In genomic region chr14:73292434-73292833, GRCm38 (mm10) we compare ENCODE assay signal across 18 mouse cellular contexts. TPM values are rescaled to one million over a fixed set of nuclear protein-coding genes. Genes with fewer than 3 reads are reported as not detected.
A peak's percentile ranks its signal among the peaks of the same experiment; 100 is the strongest.
DNase-seq lines count a peak whose midpoint lies in the region; ATAC-seq and TF ChIP-seq lines count a peak whose summit lies in the region.
"Had no signal": no experiment of that assay in that cellular context is flagged by ENCODE, and none has a peak within 500 bp of the region (broad histone marks: within the 10 kb centered on the region; RNA-seq: fewer than 3 reads in every experiment).

No protein-coding gene starts in this region.

- H3K9ac ChIP-seq in forebrain, embryonic 14.5 days (ENCODE audit: low read length) = no peak overlapping the region
- H3K9ac ChIP-seq in forebrain, embryonic 13.5 days = no peak overlapping the region
- H3K9ac ChIP-seq in forebrain, postnatal 0 days = no peak overlapping the region
- H3K9ac ChIP-seq in forebrain, embryonic 12.5 days = no peak overlapping the region
- no peak overlapping the region for H3K9ac ChIP-seq in neural tube, embryonic 13.5 days
- H3K9ac ChIP-seq in neural tube, embryonic 15.5 days (replicated peaks) = no peak overlapping the region
- H3K9ac ChIP-seq: embryonic facial prominence, embryonic 13.5 days had no signal

- no peaks in the 10 kb centered on the region for H3K9me3 ChIP-seq in forebrain, embryonic 14.5 days (replicated peaks; ENCODE audit: control insufficient read depth, low read length)
- H3K9me3 ChIP-seq in forebrain, embryonic 13.5 days (replicated peaks) = no peaks in the 10 kb centered on the region
- H3K9me3 ChIP-seq in forebrain, postnatal 0 days (ENCODE audit: low read length) = no peaks in the 10 kb centered on the region
- no peaks in the 10 kb centered on the region for H3K9me3 ChIP-seq in forebrain, embryonic 12.5 days
- H3K9me3 ChIP-seq in neural tube, embryonic 13.5 days = no peaks in the 10 kb centered on the region
- no peaks in the 10 kb centered on the region for H3K9me3 ChIP-seq in neural tube, embryonic 15.5 days (replicated peaks)
- H3K9me3 ChIP-seq: embryonic facial prominence, embryonic 13.5 days had no signal

- no peak overlapping the region for H3K4me3 ChIP-seq in forebrain, embryonic 14.5 days (ENCODE audit: low read depth, low read length)
- no peak overlapping the region for H3K4me3 ChIP-seq in forebrain, embryonic 13.5 days
- no peak overlapping the region for H3K4me3 ChIP-seq in forebrain, postnatal 0 days (ENCODE audit: low read depth, low read length)
- no peak overlapping the region for H3K4me3 ChIP-seq in forebrain, embryonic 12.5 days (replicated peaks)
- H3K4me3 ChIP-seq in neural tube, embryonic 13.5 days = no peak overlapping the region
- no peak overlapping the region for H3K4me3 ChIP-seq in neural tube, embryonic 15.5 days (replicated peaks)
- H3K4me3 ChIP-seq: embryonic facial prominence, embryonic 13.5 days had no signal

- peak; percentile 22 for DNase-seq in forebrain, embryonic 14.5 days (ENCODE audit: low spot score)
- no peak for DNase-seq in forebrain, postnatal 0 days
- no peak for DNase-seq in neural tube, embryonic 10.5 days (ENCODE audit: extremely low spot score, low spot score)
- DNase-seq in spleen, postnatal 14 days (ENCODE audit: low spot score in 2 of 2) = no peak
- DNase-seq: adrenal gland, adult 2 months; adrenal gland, postnatal 10 days; adrenal gland, postnatal 25 days; cerebellum, adult 11-12 months; cerebellum, adult 2 months; cerebellum, adult 9-10 months; cerebellum, postnatal 10 days; cerebellum, postnatal 25 days had no signal

- no peak for ATAC-seq in forebrain, embryonic 14.5 days
- no peak for ATAC-seq in forebrain, embryonic 13.5 days
- peak; percentile 32; the same call in 1 of the 2 replicates for ATAC-seq in forebrain, postnatal 0 days
- no peak for ATAC-seq in forebrain, embryonic 12.5 days (ENCODE audit: low FRiP score)
- peak; percentile 63; the same call in 1 of the 2 replicates for ATAC-seq in neural tube, embryonic 13.5 days (ENCODE audit: low read depth)
- peak; percentile 38; the same call in 1 of the 2 replicates for ATAC-seq in neural tube, embryonic 15.5 days (ENCODE audit: low FRiP score)

- peaks cover 11% of the 10 kb centered on the region; the same call in 1 of the 2 replicates for H3K36me3 ChIP-seq in forebrain, embryonic 14.5 days (ENCODE audit: control insufficient read depth, insufficient read depth, low read length)
- H3K36me3 ChIP-seq in forebrain, embryonic 13.5 days (ENCODE audit: poor library complexity, severe bottlenecking) = peaks cover 14% of the 10 kb centered on the region
- H3K36me3 ChIP-seq in forebrain, postnatal 0 days (ENCODE audit: insufficient read depth) = 0 out of 2 replicates have a peak, but pooled peaks cover 3% of the 10 kb centered on the region
- H3K36me3 ChIP-seq in forebrain, embryonic 12.5 days (replicated peaks) = peaks cover 4% of the 10 kb centered on the region; the same call in 1 of the 2 replicates
- H3K36me3 ChIP-seq in neural tube, embryonic 13.5 days = peaks cover 15% of the 10 kb centered on the region
- 0 out of 2 replicates have a peak, but pooled peaks cover 3% of the 10 kb centered on the region for H3K36me3 ChIP-seq in neural tube, embryonic 15.5 days

- no peaks in the 10 kb centered on the region for H3K27me3 ChIP-seq in forebrain, embryonic 14.5 days (replicated peaks; ENCODE audit: control insufficient read depth, insufficient read depth, low read length)
- no peaks in the 10 kb centered on the region for H3K27me3 ChIP-seq in forebrain, embryonic 13.5 days
- no peaks in the 10 kb centered on the region for H3K27me3 ChIP-seq in forebrain, postnatal 0 days (ENCODE audit: insufficient read depth, low read length)
- no peaks in the 10 kb centered on the region for H3K27me3 ChIP-seq in forebrain, embryonic 12.5 days
- no peaks in the 10 kb centered on the region for H3K27me3 ChIP-seq in neural tube, embryonic 13.5 days
- H3K27me3 ChIP-seq in neural tube, embryonic 15.5 days (replicated peaks) = no peaks in the 10 kb centered on the region
- H3K27me3 ChIP-seq: embryonic facial prominence, embryonic 13.5 days had no signal

- no peak overlapping the region for H3K27ac ChIP-seq in forebrain, embryonic 14.5 days (ENCODE audit: low read depth, low read length)
- H3K27ac ChIP-seq in forebrain, embryonic 13.5 days = no peak overlapping the region
- no peak overlapping the region for H3K27ac ChIP-seq in forebrain, postnatal 0 days (ENCODE audit: low read depth, low read length)
- no peak overlapping the region for H3K27ac ChIP-seq in forebrain, embryonic 12.5 days
- H3K27ac ChIP-seq in neural tube, embryonic 13.5 days (replicated peaks) = no peak overlapping the region
- H3K27ac ChIP-seq in neural tube, embryonic 15.5 days (replicated peaks) = no peak overlapping the region
- H3K27ac ChIP-seq: embryonic facial prominence, embryonic 13.5 days had no signal

- no peak for TF ChIP-seq CTCF in forebrain, postnatal 0 days (IDR thresholded peaks at IDR 0.05; ENCODE audit: low read depth)

- WGBS in forebrain, embryonic 14.5 days = 4% methylated on average over 1 of the region's 1 CpGs
- 9% methylated on average over 1 of the region's 1 CpGs for WGBS in forebrain, embryonic 13.5 days
- WGBS in forebrain, postnatal 0 days = 13% methylated on average over 1 of the region's 1 CpGs
- WGBS in forebrain, embryonic 12.5 days = 16% methylated on average over 1 of the region's 1 CpGs
- 44% methylated on average over 1 of the region's 1 CpGs for WGBS in neural tube, embryonic 13.5 days
- WGBS in neural tube, embryonic 15.5 days = 39% methylated on average over 1 of the region's 1 CpGs

- H3K4me2 ChIP-seq in forebrain, embryonic 14.5 days (ENCODE audit: low read length) = no peak overlapping the region
- no peak overlapping the region for H3K4me2 ChIP-seq in forebrain, embryonic 13.5 days
- H3K4me2 ChIP-seq in forebrain, postnatal 0 days (ENCODE audit: low read depth) = no peak overlapping the region
- no peak overlapping the region for H3K4me2 ChIP-seq in forebrain, embryonic 12.5 days
- H3K4me2 ChIP-seq in neural tube, embryonic 13.5 days = no peak overlapping the region
- no peak overlapping the region for H3K4me2 ChIP-seq in neural tube, embryonic 15.5 days
- H3K4me2 ChIP-seq: embryonic facial prominence, embryonic 13.5 days had no signal

- no peaks in the 10 kb centered on the region for H3K4me1 ChIP-seq in forebrain, embryonic 14.5 days (ENCODE audit: control insufficient read depth, insufficient read depth, low read length)
- peaks cover 2% of the 10 kb centered on the region; the same call in 1 of the 2 replicates for H3K4me1 ChIP-seq in forebrain, embryonic 13.5 days
- H3K4me1 ChIP-seq in forebrain, postnatal 0 days (ENCODE audit: insufficient read depth) = no peaks in the 10 kb centered on the region
- no peaks in the 10 kb centered on the region for H3K4me1 ChIP-seq in forebrain, embryonic 12.5 days
- no peaks in the 10 kb centered on the region; the same call in 1 of the 2 replicates for H3K4me1 ChIP-seq in neural tube, embryonic 13.5 days (replicated peaks)
- no peaks in the 10 kb centered on the region for H3K4me1 ChIP-seq in neural tube, embryonic 15.5 days

RNA-seq across cellular contexts. Expression of gene Rb1, which starts 33.2 kb away (rescaled TPM):
- 27.2 and 28.5 TPM in 2 replicates for polyA plus RNA-seq in forebrain, embryonic 14.5 days (2014; fragmentation: Nextera tagmentation; extraction: Ambion mirVana)
- 18.8 and 21.5 TPM in 2 replicates for polyA plus RNA-seq in forebrain, embryonic 13.5 days (2015; fragmentation: Nextera tagmentation; extraction: Ambion mirVana)
- total RNA-seq in forebrain, postnatal 0 days (2014; rRNA removed) = 27.9 and 37.9 TPM in 2 replicates
- polyA plus RNA-seq in forebrain, postnatal 0 days (2015; fragmentation: Nextera tagmentation; extraction: Ambion mirVana) = 16.2 and 20.6 TPM in 2 replicates
- polyA plus RNA-seq in forebrain, embryonic 12.5 days (2016; fragmentation: Nextera tagmentation; extraction: Ambion mirVana) = 30.4 and 31.4 TPM in 2 replicates
- 22.7 and 25.4 TPM in 2 replicates for polyA plus RNA-seq in neural tube, embryonic 13.5 days (2015; fragmentation: Nextera tagmentation; extraction: Ambion mirVana)
- 20.3 and 25.4 TPM in 2 replicates for polyA plus RNA-seq in neural tube, embryonic 15.5 days (2015; fragmentation: Nextera tagmentation; extraction: Ambion mirVana)

RNA-seq across cellular contexts. Expression of gene Lpar6, which starts 54.7 kb away (rescaled TPM):
- 5.8 and 6.1 TPM in 2 replicates for polyA plus RNA-seq in forebrain, embryonic 14.5 days (2014; fragmentation: Nextera tagmentation; extraction: Ambion mirVana)
- 9.0 and 9.4 TPM in 2 replicates for polyA plus RNA-seq in forebrain, embryonic 13.5 days (2015; fragmentation: Nextera tagmentation; extraction: Ambion mirVana)
- total RNA-seq in forebrain, postnatal 0 days (2014; rRNA removed) = 2.2 and 2.6 TPM in 2 replicates
- polyA plus RNA-seq in forebrain, postnatal 0 days (2015; fragmentation: Nextera tagmentation; extraction: Ambion mirVana) = 1.5 and 1.8 TPM in 2 replicates
- 11.8 and 14.2 TPM in 2 replicates for polyA plus RNA-seq in forebrain, embryonic 12.5 days (2016; fragmentation: Nextera tagmentation; extraction: Ambion mirVana)
- 6.5 and 8.5 TPM in 2 replicates for polyA plus RNA-seq in neural tube, embryonic 13.5 days (2015; fragmentation: Nextera tagmentation; extraction: Ambion mirVana)
- polyA plus RNA-seq in neural tube, embryonic 15.5 days (2015; fragmentation: Nextera tagmentation; extraction: Ambion mirVana) = 4.0 and 5.7 TPM in 2 replicates
- total RNA-seq: MEL had no signal

Comparison
In these comparisons a context has a peak if more than half of its experiments do, and no peak if none do; other contexts are left out.
1. ATAC-seq: peak in forebrain, postnatal 0 days (single experiment), neural tube, embryonic 13.5 days (single experiment) and neural tube, embryonic 15.5 days (single experiment); none in forebrain, embryonic 14.5 days (single experiment), forebrain, embryonic 13.5 days (single experiment) and forebrain, embryonic 12.5 days (single experiment).